Mouse (Mus musculus): Measurements from ENCODE around the gene Tha1.

DNA sequence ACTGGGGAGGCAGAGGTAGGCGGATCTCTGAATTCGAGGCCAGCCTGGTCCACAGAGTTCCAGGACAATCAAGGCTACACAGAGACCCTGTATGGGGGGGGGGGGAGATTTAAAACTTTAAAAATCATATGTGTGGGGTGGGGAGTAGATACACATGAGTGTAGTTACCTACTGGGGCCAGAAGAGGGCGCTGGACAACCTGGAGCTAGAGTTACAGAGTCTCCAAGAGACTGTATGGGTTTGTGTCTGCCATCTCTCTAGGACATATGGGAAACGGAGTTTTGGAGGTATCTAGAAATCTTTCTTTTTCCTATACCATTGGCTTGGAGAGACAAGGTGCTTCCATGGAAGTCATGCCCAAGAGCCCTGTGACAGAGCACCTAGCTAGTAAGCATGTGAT, 1.1 kb upstream of the Tha1 start:
- TF ChIP-seq CTCF (IDR thresholded peaks at IDR 0.05; ENCODE audit: low read depth) (peak; percentile 69), EP300 (IDR thresholded peaks at IDR 0.05; ENCODE audit: low read depth) (no peak)

All from liver, postnatal 0 days (tissue).